Mouse (Mus musculus): Measurements from ENCODE around the gene Iscu.

- TF ChIP-seq CTCF (IDR thresholded peaks at IDR 0.05; ENCODE audit: control insufficient read depth, insufficient read depth, low read length) (no peak), POLR2A (IDR thresholded peaks at IDR 0.05; ENCODE audit: borderline replicate concordance, control insufficient read depth, low read depth, low read length) (no peak)
Measured at GRCm38 (mm10) chr5:113818572-113818971, 46.0 kb downstream of the Iscu start.

Measured in bone marrow, adult 2 months (tissue).